Mouse (Mus musculus): ENCODE measurements at regions not wholly inside any gene's neighbourhood (a gene's known extent, or its start where the extent isn't known, plus 50 kb on each side); places are given as distances from the start of the nearest gene placed in this dataset.
"Not testable (repeated sequence)": the region's sequence is repeated elsewhere in the genome, so short reads cannot be mapped to it uniquely, and the experiment has no call there.

- DNase-seq = no peak
Measured at GRCm38 (mm10) chr4:153224618-153225177, 257.9 kb downstream of the Ajap1 start.

GRCm38 (mm10) chr4:153223019-153223418 lies 259.6 kb downstream of the Ajap1 start:
- no peak for DNase-seq

- DNase-seq = no peak
Measured at GRCm38 (mm10) chr4:153220485-153220884, 262.1 kb downstream of the Ajap1 start.

- no peak for DNase-seq
Measured at GRCm38 (mm10) chr4:153220074-153220473, 262.5 kb downstream of the Ajap1 start.

GRCm38 (mm10) chr4:153217541-153217980 lies 265.1 kb downstream of the Ajap1 start:
- DNase-seq = no peak

GRCm38 (mm10) chr4:153212095-153212494 lies 270.5 kb downstream of the Ajap1 start:
- no peak for DNase-seq

- DNase-seq = no peak
Measured at GRCm38 (mm10) chr4:153208822-153209221, 273.8 kb downstream of the Ajap1 start.

- DNase-seq = no peak
Measured at GRCm38 (mm10) chr4:153208215-153208614, 274.4 kb downstream of the Ajap1 start.

- no peak for DNase-seq
Measured at GRCm38 (mm10) chr4:153207578-153208102, 275.0 kb downstream of the Ajap1 start.

GRCm38 (mm10) chr4:153206789-153207457 lies 275.7 kb downstream of the Ajap1 start:
- no peak for DNase-seq

- no peak for DNase-seq
Measured at GRCm38 (mm10) chr4:153204764-153205163, 277.8 kb downstream of the Ajap1 start.

GRCm38 (mm10) chr4:153200799-153201770 lies 281.5 kb downstream of the Ajap1 start:
- no peak for DNase-seq

- DNase-seq = no peak
Measured at GRCm38 (mm10) chr4:153189485-153189884, 293.1 kb downstream of the Ajap1 start.

GRCm38 (mm10) chr4:153188504-153189031 lies 294.0 kb downstream of the Ajap1 start:
- DNase-seq = no peak

- no peak for DNase-seq
Measured at GRCm38 (mm10) chr4:153187959-153188503, 294.6 kb downstream of the Ajap1 start.

- DNase-seq = no peak
Measured at GRCm38 (mm10) chr4:153177496-153177895, 305.1 kb downstream of the Ajap1 start.

- DNase-seq = no peak
Measured at GRCm38 (mm10) chr4:153175660-153176059, 307.0 kb downstream of the Ajap1 start.

GRCm38 (mm10) chr4:153175077-153175476 lies 307.5 kb downstream of the Ajap1 start:
- DNase-seq = no peak

GRCm38 (mm10) chr4:153169991-153170390 lies 312.6 kb downstream of the Ajap1 start:
- DNase-seq = no peak

GRCm38 (mm10) chr4:153164810-153165209 lies 317.8 kb downstream of the Ajap1 start:
- DNase-seq = no peak

GRCm38 (mm10) chr4:153160115-153160514 lies 322.5 kb downstream of the Ajap1 start:
- DNase-seq = no peak

GRCm38 (mm10) chr4:153157572-153157971 lies 325.0 kb downstream of the Ajap1 start:
- no peak for DNase-seq

GRCm38 (mm10) chr4:153152923-153153322 lies 329.7 kb downstream of the Ajap1 start:
- DNase-seq = not testable (repeated sequence)

Data from thymus, postnatal 25 days (tissue).